Mouse (Mus musculus): ENCODE data around the gene Gcfc2. TPM values are rescaled to one million over a fixed set of nuclear protein-coding genes. Genes with fewer than 3 reads are reported as not detected.
A peak's percentile ranks its signal among the peaks of the same experiment; 100 is the strongest.

The Gcfc2 gene
- total and polyA plus RNA-seq, 3 experiments, result 9.8 to 15.1 TPM; not detected in 1

- TF ChIP-seq POLR2AphosphoS2 (IDR thresholded peaks at IDR 0.05; ENCODE audit: low read length), result peak; percentile 61; the same call in 1 of the 2 replicates
- no peak for TF ChIP-seq JUND (IDR thresholded peaks at IDR 0.05; ENCODE audit: low read depth, low read length)
- TF ChIP-seq RAD21 (IDR thresholded peaks at IDR 0.05; ENCODE audit: low read depth, low read length), result no peak
- no peak for TF ChIP-seq MYC (IDR thresholded peaks at IDR 0.05; ENCODE audit: low read depth, low read length)
These were observed at the start of gene Gcfc2 (continued) for GRCm38 (mm10) chr6:81923523-81924142.

- TF ChIP-seq TAL1 (IDR thresholded peaks at IDR 0.05; ENCODE audit: low read length) (no peak), POLR2A (IDR thresholded peaks at IDR 0.05; ENCODE audit: control insufficient read depth in 1 of 2, insufficient read depth in 1 of 2, low read depth in 1 of 2, low read length in 2 of 2, poor library complexity in 1 of 2) (no peak), MAX (IDR thresholded peaks at IDR 0.05; ENCODE audit: low read length) (no peak), MXI1 (IDR thresholded peaks at IDR 0.05; ENCODE audit: low read depth, low read length) (no peak), RCOR1 (IDR thresholded peaks at IDR 0.05; ENCODE audit: low read depth, low read length) (no peak), MEF2A (IDR thresholded peaks at IDR 0.05; ENCODE audit: extremely low read depth, insufficient replicate concordance, low read depth, low read length, poor library complexity, severe bottlenecking) (no peak), JUND (IDR thresholded peaks at IDR 0.05; ENCODE audit: low read depth, low read length) (no peak), MYC (IDR thresholded peaks at IDR 0.05; ENCODE audit: low read depth, low read length) (no peak), EP300 (IDR thresholded peaks at IDR 0.05; ENCODE audit: low read depth in 1 of 2, low read length in 2 of 2) (no peak), ELF1 (IDR thresholded peaks at IDR 0.05; ENCODE audit: low read depth, low read length) (no peak), GATA1 (IDR thresholded peaks at IDR 0.05; ENCODE audit: low read depth, low read length) (no peak), POLR2AphosphoS5 (IDR thresholded peaks at IDR 0.05; ENCODE audit: borderline replicate concordance, low read depth, low read length) (no peak), TBP (IDR thresholded peaks at IDR 0.05; ENCODE audit: low read depth, low read length) (no peak), ZKSCAN1 (IDR thresholded peaks at IDR 0.05; ENCODE audit: low read depth, low read length) (no peak), ETS1 (IDR thresholded peaks at IDR 0.05; ENCODE audit: low read depth, low read length) (no peak), USF2 (IDR thresholded peaks at IDR 0.05; ENCODE audit: borderline replicate concordance in 1 of 2, insufficient read depth in 1 of 2, low read depth in 1 of 2, low read length in 2 of 2) (no peak), CHD2 (IDR thresholded peaks at IDR 0.05; ENCODE audit: low read length) (no peak)
These were observed 27.7 kb upstream of the Gcfc2 start for GRCm38 (mm10) chr6:81895678-81896230.

More at GRCm38 (mm10) chr6:81895678-81896230, 27.7 kb upstream of the Gcfc2 start:
- no peaks in the 10 kb centered on the region for H3K79me2 ChIP-seq (ENCODE audit: control insufficient read depth, insufficient read depth, low read length, poor library complexity)
- no peak overlapping the region for H3K4me3 ChIP-seq (ENCODE audit: control insufficient read depth in 1 of 2, insufficient read depth in 1 of 2, low read depth in 2 of 2, low read length in 2 of 2)
- H3K27ac ChIP-seq (ENCODE audit: control insufficient read depth, low read depth, low read length), result no peak overlapping the region
- H3K9me3 ChIP-seq (replicated peaks; ENCODE audit: insufficient read depth, low read length), result no peaks in the 10 kb centered on the region
- H3K27me3 ChIP-seq (ENCODE audit: control insufficient read depth in 1 of 2, insufficient read depth in 2 of 2, low read length in 2 of 2), result no peaks in the 10 kb centered on the region
- H3K9ac ChIP-seq (ENCODE audit: control insufficient read depth, low read depth, low read length, poor library complexity, severe bottlenecking), result no peak overlapping the region
- no peaks in the 10 kb centered on the region; a peak in 1 of 4 replicates for H3K36me3 ChIP-seq (ENCODE audit: control insufficient read depth in 1 of 2, insufficient read depth in 2 of 2, low read length in 2 of 2)
- peaks cover 0 to 5% of the 10 kb centered on the region in 2 experiments; a peak in 2 of 4 replicates for H3K4me1 ChIP-seq (ENCODE audit: control insufficient read depth in 1 of 2, insufficient read depth in 2 of 2, low read length in 2 of 2)
- no peak for DNase-seq (ENCODE audit: low read depth, low spot score)

Data from MEL (cell line).